Mouse (Mus musculus): Measurements from ENCODE around the gene Arhgef38. TPM values are rescaled to one million over a fixed set of nuclear protein-coding genes. Genes with fewer than 3 reads are reported as not detected.

Arhgef38 gene
- total RNA-seq, 4 experiments from 2014 or later: not detected

DNA sequence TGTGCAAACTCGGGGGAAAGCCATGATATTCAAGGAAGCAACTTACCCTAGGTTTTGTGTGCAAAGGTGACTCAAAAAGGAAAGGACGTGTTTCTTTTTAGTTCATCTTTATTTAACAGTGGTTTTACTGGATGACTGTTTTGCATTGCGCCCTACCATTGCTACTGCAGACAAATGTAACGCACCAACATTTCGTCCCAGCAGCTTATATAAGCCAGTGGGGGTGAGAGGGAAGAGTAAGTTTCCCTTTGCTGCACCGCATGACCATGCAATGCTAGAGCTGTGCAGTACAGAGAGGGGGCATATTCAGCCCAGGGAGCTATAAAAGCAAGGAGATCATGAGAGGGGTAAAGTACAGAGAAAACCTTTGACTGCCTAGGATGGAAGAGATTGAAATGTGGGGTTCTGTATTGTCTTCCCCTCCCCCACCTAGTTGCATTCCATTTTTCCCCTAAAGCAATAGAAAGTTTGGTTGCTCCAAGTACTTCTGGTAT lies 70.8 kb downstream of the Arhgef38 start:
- DNase-seq: no peak

DNA sequence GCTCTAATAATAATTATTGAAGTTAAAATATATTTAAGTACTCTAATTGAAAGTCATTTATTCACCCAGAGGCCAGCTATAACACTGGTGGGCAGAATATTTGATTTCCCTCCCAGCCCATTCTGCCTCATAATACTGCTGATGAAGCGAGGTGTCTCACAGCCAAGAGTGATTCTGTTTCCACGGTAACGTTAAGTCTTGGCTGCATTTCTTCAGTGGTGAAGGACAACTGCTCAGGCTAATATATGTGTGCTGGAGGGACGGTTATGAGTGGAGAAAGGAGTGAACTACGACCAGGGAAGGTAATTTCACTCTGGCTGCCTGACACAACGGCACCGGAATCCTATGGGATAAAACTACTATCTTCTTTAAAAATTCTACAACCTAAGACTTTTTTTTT lies 71.6 kb downstream of the Arhgef38 start:
- no peak for DNase-seq

DNA sequence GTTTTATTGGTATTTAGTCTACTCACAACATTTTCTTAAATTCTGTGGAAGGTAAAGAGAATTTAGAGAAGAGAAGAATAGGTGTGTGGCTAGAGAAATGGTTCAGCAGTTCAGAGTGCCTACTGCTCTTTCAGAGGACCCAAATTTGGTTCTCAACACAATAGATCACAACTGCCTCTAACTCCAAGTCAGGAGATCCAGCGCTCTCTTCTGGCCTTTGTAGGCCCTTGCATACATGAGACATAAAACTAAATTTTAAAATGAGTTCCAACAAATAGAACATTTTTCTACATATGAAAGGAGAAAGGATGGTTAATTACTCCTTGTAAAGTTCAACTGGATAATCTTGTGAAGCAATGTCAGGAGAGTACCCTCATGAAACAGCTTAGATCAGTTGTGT lies 73.3 kb downstream of the Arhgef38 start:
- DNase-seq: no peak

DNA sequence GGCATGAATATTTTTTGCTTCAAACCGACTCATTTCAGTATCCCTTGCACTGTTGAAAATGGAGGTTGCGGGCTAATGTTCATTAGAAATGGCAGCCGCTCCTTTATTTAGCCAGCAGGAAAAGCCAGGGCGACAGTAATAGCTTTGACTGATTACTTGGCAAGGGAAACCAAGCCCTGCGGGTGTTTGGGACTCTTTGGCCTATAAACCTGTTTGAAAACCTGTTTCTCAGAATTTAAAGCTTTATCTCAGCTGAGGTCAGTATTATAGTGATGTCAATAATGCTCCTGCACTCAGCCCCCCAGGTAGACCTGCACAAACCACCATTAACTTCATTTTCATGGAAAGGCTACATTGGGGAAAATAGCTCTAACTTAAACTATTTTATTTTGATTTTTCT lies 76.5 kb downstream of the Arhgef38 start:
- DNase-seq: no peak

DNA sequence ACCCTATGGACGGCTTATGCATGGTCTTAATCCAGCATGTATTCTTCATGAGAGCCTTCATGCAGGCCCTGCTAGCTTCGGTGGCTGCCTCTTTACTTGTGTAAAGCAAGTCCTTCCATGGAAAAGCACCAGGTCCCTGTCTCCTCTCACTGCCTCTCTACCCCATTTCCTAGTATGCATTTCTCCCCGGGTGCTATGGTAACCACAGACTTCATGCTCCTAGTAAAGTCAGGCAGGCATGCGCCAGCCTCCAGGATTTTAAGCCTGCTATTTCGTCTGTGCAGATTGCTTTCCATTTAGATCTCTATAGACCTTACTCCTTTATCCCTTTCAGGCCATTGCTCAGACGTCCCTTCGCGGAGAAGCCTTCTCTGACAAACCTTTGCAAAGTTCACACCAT lies 80.1 kb downstream of the Arhgef38 start:
- no peak for DNase-seq

- no peak for DNase-seq
Observed at GRCm38 (mm10) chr3:133153629-133154028, 81.1 kb downstream of the Arhgef38 start.

DNA sequence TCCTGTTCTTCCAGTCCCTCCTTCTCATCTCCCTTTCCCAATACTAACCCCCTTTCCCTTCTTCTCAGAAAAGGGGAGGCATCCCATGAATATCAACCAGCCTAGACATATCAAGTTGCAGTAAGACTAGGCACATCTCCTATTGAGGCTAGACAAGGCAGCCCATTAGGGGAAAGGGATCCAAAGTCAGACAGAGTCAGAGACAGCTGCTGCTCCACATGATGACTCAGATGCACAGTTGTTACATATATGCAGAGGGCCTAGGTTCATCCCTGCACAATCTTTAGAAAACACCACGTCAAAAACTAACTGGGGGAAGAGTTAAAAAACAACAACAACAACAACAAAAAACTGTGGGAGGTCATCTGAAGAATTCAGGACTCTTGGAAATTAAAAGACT lies 81.9 kb downstream of the Arhgef38 start:
- DNase-seq: no peak

DNA sequence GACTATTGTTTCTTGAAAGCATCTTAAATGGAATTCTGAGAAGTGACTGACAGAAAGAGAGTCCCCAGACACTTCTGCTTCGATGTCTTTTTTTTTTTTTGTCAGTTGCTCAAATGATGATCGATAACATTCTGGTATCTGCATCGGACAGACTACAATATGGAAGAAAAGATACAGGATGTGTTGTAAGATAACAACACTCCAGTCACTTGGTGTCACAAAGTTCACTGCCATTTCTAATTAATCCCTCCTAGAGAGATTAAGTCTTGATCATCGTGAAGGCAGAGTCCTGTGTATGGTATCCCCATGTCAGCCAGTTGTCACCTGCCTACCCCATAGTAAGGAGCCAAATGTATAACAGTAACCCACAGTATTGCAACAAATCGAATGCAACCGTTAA lies 83.1 kb downstream of the Arhgef38 start:
- no peak for DNase-seq

- no peak for DNase-seq
Observed at GRCm38 (mm10) chr3:133144511-133145147, 90.1 kb downstream of the Arhgef38 start.

- DNase-seq: no peak
Observed at GRCm38 (mm10) chr3:133141877-133142276, 92.9 kb downstream of the Arhgef38 start.

DNA sequence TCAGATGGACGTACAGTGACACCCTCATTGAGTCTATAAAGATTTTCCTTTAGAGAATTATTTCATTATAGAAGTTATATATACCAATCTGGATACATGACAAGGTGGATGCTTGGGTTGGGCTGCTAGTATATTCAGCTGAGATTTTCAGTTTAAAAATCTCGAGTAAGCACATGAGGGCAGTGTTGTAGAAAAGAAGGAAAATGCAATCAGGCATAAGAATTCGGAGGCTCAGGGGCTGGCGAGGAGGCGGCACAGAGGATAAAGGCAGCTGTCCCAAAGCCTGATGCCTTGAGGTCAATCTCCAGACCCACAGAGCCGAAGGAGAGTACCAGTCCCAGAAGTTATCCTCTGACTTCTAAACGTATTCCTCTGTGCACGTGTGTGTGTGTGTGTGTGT lies 102.1 kb downstream of the Arhgef38 start:
- DNase-seq: no peak

DNA sequence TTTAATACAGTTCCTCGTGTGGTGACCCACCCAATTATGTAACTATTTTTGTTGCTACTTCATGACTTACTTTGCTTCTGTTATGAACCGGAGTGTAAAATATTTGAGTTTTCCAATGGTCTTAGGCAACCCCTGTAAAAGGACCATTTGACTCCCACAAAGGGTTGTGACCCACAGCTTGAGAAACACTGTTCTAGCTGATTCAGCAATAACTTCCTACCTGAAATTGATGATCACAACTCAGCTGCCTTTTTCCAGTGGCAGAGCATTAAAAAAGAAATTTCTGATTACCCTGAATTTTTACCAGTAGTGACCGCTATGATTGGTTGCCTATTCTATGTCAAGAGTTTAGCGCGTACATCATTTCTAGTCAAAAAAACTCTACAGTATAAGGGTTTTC lies 103.4 kb downstream of the Arhgef38 start:
- no peak for DNase-seq

- DNase-seq: no peak
Observed at GRCm38 (mm10) chr3:133113281-133113680, 121.5 kb downstream of the Arhgef38 start.

DNA sequence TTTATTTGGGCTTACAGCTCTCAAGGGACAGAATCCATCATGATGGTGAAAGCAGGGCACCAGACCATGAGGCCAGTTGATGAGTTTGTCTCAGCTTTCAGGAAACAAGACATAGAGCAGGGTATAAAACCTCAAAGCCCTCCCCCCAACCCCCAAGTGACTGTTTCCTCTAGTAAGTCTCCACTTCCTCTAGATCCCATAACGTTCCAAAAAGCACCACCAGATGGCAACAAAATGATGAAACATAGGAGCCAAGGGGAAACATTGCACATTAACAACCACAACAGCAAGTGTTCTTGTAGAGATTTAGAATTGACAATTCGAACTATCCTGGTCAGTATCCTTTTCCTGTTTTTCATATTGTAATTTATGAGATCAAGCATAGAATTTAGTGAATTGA lies 123.0 kb downstream of the Arhgef38 start:
- peak; percentile 8 for DNase-seq

DNA sequence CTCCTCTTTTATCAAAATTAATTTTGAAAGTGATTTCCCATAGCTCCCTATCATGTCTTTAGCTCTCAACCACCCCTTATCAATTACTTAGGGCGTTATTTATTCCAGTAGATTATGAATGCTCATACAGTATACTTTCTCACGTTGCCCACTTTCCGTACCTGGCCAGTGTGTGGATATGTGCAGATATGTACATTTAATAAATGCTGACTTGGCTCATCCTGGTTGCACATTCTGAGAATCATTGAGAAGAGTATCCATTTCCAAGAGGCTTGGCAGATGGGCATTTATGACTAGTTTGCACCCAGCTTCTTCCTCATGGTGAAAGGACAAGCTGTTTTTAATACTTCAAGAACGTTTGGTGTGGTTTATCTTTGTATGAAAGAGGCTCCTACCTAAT lies 124.9 kb downstream of the Arhgef38 start:
- no peak for DNase-seq

GRCm38 (mm10) chr3:133108731-133109130 lies 126.0 kb downstream of the Arhgef38 start:
- DNase-seq: no peak

GRCm38 (mm10) chr3:133104436-133104835 lies 130.3 kb downstream of the Arhgef38 start:
- DNase-seq: no peak

GRCm38 (mm10) chr3:133103768-133104167 lies 131.0 kb downstream of the Arhgef38 start:
- no peak for DNase-seq

GRCm38 (mm10) chr3:133098909-133099308 lies 135.8 kb downstream of the Arhgef38 start:
- DNase-seq: no peak

GRCm38 (mm10) chr3:133098336-133098735 lies 136.4 kb downstream of the Arhgef38 start:
- no peak for DNase-seq

GRCm38 (mm10) chr3:133097936-133098335 lies 136.8 kb downstream of the Arhgef38 start:
- DNase-seq: no peak

DNA sequence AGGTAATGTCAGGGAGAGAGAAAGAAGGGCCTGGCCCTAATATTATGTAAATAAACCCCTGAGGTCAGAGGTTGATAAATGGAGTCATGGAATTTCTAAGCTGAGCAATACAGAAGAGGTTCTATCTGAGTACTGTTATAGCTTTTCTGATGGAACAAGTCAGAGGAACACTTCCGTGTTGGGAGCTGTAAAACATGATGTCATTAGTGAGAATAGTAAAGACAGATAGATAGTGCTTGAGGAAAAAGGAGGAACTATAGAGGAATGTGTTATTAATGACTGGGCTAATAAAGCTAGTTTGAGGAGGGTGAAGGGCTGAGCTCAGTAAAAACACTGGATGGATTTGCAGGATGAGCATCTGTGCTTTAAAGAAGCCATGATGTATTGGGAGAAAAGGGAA lies 140.4 kb downstream of the Arhgef38 start:
- DNase-seq: no peak

GRCm38 (mm10) chr3:133092936-133093335 lies 141.8 kb downstream of the Arhgef38 start:
- no peak for DNase-seq

- no peak for DNase-seq
Observed at GRCm38 (mm10) chr3:133092274-133092853, 142.4 kb downstream of the Arhgef38 start.
